Mouse (Mus musculus): ENCODE measurements around the gene B4galt5. TPM values are rescaled to one million over a fixed set of nuclear protein-coding genes. Genes with fewer than 3 reads are reported as not detected.
A peak's percentile ranks its signal among the peaks of the same experiment; 100 is the strongest.

Gene B4galt5
- total RNA-seq, 4 experiments from 2014 or later, result 40.3 to 52.1 (median 43.5) TPM

GRCm38 (mm10) chr2:167363272-167364045, 14.5 kb upstream of the B4galt5 start:
- no peak for DNase-seq (ENCODE audit: low spot score in 2 of 2)

DNA sequence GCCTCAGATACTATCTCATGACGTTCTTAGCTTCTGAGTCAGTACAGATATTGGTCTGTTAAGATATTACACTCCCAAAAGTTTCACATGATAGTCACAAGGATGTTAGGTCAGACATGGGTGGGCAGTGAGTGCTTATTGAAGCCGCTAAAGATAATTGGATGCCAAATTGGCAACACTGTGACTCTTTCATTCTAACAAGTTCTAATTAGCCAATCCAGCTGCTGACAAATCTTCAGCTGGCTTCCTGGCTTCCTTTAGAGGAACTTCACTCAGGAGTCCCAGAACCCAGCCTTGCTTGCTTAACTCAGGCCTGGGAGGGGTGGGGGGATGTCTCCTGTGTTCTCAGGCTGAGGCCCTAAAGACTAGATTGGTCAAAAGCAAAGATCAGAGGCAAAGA, 9.5 kb upstream of the B4galt5 start:
- DNase-seq (ENCODE audit: low spot score in 2 of 2), result no peak

GRCm38 (mm10) chr2:167356885-167357284, 7.9 kb upstream of the B4galt5 start:
- no peak for DNase-seq (ENCODE audit: low spot score in 2 of 2)

- no peak for DNase-seq (ENCODE audit: low spot score in 2 of 2)
Measured at GRCm38 (mm10) chr2:167354611-167355165, 5.7 kb upstream of the B4galt5 start.

DNA sequence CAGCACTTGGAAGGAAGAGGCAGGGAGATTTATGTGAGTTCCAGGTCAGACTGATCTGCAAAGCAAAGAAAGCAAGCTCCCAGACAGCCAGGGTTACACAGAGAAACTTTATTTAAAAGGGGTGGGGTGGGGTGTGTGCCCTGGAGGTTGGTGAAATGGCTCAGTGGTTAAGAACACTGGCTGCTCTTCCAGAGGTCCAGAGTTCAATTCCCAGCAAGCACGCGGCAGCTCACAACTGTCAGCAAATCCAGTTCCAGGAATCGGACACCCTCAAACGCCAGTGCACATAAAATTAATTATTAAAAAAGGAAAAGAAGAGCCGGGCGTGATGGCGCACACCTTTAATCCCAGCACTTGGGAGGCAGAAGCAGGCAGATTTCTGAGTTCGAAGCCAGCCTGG, 5.1 kb upstream of the B4galt5 start:
- DNase-seq (ENCODE audit: low spot score in 2 of 2), result no peak

GRCm38 (mm10) chr2:167352496-167352895, 3.5 kb upstream of the B4galt5 start:
- DNase-seq (ENCODE audit: low spot score in 2 of 2), result no peak

GRCm38 (mm10) chr2:167351371-167351951, 2.5 kb upstream of the B4galt5 start:
- no peak for DNase-seq (ENCODE audit: low spot score in 2 of 2)

DNA sequence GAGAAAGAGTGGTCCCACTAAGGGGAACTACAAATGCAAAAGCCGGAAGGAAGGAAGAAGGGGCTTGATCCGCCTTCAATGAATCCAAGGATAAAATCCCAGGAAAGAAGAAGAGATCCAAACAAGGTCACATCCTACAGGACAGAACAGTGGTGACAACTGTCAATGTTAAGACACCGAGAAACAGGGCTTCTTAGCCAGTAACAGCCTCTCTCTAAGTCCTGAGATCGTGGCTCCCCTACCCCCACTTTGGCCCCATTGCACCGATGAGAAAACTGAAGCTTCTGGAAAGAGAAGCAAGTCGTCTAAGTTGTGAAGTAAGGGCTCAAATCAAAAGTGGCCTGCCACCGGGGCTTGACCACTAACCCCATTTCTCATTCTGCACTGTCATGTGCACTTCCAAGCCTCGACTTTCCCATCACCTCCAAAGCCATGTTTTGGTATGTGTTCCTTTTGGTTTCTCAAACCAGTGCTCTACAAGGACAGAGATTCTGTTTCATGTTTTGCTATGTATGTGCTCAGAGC, 1.2 kb upstream of the B4galt5 start:
- DNase-seq (ENCODE audit: low spot score in 2 of 2), result no peak

- peak; percentile 76 to 95 for DNase-seq (ENCODE audit: low spot score in 2 of 2)
Measured at GRCm38 (mm10) chr2:167349283-167349936, 427 bp upstream of the B4galt5 start.

- no peak for DNase-seq (ENCODE audit: low spot score in 2 of 2)
Measured at GRCm38 (mm10) chr2:167347991-167348375, 1.0 kb downstream of the B4galt5 start.

GRCm38 (mm10) chr2:167347361-167347760, 1.6 kb downstream of the B4galt5 start:
- no peak for DNase-seq (ENCODE audit: low spot score in 2 of 2)

DNA sequence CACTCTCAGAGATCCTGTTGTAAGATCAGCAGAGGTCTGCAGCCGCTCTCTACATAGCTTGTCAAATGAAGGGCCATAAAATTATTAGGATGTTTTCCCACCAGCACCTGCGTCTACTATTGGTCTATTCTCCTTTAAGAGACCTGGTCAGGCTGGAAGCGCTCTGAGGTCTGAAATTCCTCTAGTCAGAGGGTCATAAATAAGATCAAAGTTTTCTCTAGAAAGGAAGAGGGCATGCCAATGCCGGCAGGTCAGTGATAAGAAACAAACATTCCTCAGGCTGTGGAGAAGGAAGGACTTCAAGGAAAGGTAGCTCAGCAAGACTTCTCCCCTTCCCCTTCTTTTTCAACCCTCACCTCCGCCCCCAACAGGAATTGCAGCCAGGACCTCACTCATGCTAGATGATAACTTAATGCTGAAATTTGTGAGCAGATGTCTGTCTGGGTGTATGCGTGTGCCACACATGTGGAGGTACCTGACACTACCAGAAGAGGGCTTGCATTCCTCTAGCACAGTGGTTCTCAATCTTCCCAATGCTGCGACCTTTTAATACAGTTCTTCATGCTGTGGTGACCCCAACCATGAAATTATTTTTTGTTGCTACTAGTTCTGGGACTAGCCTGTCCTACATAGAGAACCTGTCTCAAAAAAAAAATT, 3.3 kb downstream of the B4galt5 start:
- no peak for DNase-seq (ENCODE audit: low spot score in 2 of 2)

GRCm38 (mm10) chr2:167344871-167345507, 4.0 kb downstream of the B4galt5 start:
- DNase-seq (ENCODE audit: low spot score in 2 of 2), result no peak

DNA sequence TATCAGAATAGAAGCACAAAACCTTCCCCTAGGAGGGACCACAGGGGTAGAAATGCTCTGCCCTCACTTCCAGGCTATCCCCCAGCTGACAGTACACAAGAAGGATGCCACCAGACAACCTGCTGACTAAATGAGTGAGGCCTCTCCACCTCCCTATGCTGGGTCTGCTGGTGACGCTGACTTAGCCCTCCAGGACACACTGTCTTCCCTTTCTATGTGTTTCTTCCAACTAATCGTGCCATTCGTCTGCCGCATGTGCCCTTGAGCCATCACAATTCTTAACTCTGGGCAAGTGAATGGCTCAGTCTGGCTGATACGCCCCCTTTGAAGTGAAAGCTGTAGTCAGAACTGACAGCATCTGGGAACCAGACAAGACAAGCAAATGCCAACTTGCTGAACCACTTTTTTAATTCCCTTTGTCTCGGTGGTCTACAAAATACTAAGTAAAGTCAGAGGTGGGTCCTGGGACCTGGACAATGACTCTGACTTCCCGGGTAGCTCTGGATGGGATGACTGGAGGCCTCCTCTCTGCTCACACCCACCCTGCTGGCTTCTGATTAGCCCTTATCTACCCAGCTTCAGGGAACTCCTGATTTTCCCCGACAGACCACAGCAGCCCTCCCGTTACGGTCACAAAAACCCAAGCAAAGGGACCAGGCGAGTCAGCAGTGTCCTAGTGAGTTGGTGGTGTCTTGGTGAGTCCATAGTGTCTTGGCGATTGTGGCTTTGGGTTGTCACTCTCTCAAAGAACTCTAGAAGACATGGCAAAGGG, 5.4 kb downstream of the B4galt5 start:
- DNase-seq (ENCODE audit: low spot score in 2 of 2), result no peak

DNA sequence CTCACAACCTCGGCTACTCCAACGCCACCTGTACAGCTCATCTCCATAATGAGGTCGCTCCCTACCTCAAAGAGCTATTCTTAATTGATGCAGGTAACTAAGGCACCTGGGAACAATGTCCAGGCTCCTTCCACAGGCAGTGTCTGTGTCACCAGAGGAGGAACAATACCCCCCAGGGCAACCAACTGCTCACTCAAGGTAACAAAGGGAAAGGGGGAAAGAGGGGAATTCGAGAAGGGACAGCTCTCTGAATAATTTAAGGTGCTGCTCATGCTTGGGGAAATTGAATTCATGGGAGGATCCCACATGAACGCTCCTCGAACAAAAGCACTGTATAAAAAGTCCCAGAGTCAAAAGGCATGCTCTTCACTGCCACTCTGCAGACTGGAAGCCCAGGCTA, 6.1 kb downstream of the B4galt5 start:
- no peak for DNase-seq (ENCODE audit: low spot score in 2 of 2)

DNA sequence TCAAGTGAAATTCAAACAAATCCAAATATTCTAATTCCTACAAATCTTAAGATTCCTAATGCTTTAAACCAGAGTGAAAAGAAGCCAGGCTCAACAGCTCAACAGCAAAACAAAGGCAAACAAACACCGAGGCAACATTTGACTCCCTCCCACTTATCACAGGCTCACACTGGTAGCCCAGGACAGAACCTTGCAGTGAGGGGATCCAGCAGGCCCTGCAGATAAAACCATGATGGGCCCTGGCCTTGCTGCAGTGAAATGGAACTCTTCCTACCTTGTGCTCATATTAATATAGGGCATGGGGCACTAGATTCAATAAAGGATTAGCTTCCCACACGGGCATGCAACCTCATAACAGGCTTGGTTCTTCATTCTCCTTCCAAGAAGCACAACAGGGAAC, 11.4 kb downstream of the B4galt5 start:
- no peak for DNase-seq (ENCODE audit: low spot score in 2 of 2)

DNA sequence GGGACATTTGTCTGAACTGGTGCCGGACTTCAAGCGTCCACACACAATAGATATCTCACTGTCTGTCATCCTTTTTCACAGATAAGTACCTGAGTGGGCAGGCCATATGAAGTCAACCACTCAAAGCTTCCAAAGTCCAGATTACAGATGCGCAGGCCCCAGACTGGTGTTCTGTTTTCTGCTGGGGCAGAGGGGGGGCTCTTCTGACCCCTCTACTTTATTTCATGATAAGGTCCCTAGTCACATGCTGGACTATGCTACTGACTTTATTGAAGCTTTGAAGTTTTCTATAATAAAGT, 11.8 kb downstream of the B4galt5 start:
- no peak for DNase-seq (ENCODE audit: low spot score in 2 of 2)

DNA sequence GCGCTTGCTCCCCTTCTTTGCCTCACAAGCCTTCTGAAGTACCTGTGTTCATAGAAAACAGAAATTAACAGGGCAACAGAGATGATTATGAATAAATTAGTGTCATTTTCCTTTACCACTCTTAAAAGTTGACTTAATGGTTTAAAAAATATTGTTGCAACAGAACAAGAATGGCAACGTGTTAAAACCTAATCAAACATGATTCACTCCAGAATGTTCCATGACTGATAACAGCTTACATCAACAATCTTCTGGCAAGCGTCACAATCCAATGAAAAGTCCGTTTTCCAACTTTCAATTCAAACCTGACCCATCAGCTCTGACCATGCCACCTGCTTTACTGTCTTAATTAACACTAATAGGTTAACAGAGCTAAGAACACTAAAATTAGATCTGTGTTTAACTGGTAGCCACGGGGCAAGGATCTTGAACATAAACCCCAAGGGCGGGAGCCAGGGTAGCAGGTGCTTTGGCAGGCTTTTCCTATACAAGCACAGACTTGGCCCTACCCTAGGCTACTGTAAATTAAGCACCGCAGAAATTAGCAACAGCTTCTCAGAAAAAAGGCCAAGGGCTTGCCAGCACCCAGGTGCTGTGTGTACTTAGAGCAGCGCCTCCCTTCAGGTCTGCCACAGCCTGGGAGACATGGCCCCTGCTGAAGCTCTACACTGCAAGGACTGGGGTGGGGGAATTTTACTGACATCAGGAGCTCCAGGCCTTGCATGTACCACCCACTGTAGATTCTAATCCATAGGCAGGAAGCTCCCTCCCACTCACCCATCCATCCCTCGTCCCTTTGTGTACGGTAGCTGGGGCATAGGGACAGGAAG, 12.4 kb downstream of the B4galt5 start:
- DNase-seq (ENCODE audit: low spot score in 2 of 2), result no peak

- DNase-seq (ENCODE audit: low spot score in 2 of 2), result no peak
Measured at GRCm38 (mm10) chr2:167335066-167335465, 13.9 kb downstream of the B4galt5 start.

DNA sequence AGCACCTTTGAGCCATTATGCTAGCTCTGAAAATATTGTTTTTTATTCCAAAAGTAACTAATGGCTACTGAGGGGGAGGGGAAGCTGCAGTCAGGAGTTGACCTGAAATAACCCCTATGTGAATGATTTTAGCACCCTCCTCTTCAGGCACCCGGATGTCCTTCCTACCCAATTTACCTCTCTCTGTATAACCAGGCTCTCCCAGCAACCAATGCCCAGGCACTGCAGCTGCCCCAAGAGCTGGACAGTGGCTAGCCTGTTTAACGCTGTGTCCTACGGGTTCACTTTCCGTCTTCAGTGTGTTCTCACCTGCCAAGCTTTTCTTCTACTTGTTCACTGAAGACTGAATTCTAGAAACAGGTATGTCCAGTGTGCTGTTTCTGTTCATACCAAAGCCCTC, 14.7 kb downstream of the B4galt5 start:
- no peak for DNase-seq (ENCODE audit: low spot score in 2 of 2)
